Mouse (Mus musculus) embryonic fibroblast, embryonic 13.5 days (primary cell): ENCODE measurements at regions not wholly inside any gene's neighbourhood (a gene's known extent, or its start where the extent isn't known, plus 50 kb on each side); places are given as distances from the start of the nearest gene placed in this dataset.

Source experiments
- CTCF ChIP-seq: IDR thresholded peaks from 2 replicates; pipeline ENCODE4 v1.5.1; 2011; ENCODE audit warnings: mild to moderate bottlenecking, control low read depth, low read length, moderate library complexity, borderline replicate concordance; ENCODE audit not compliant: insufficient read depth
- POLR2A ChIP-seq: IDR thresholded peaks from 2 replicates; pipeline ENCODE4 v1.6.1; 2011; ENCODE audit warnings: low read depth, mild to moderate bottlenecking, control low read depth, low read length, moderate library complexity

GRCm38 (mm10) chr13:71148491-71149302 is 307.1 kb upstream of the Adamts16 start:
- TF ChIP-seq CTCF = no peak
- TF ChIP-seq POLR2A = no peak
